Mouse (Mus musculus) midbrain, postnatal 0 days (tissue): ENCODE results near the gene Zfp526. TPM values are rescaled to one million over a fixed set of nuclear protein-coding genes. Genes with fewer than 3 reads are reported as not detected.

Experiments used
- ATAC-seq: fragments of 200-750 bp; cut with Nextera tagmentation; 2 replicates; pipeline ENCODE4 v1.8.0; 2017; ENCODE audit warnings: moderate number of reproducible peaks, mild to moderate bottlenecking, moderate TSS enrichment, moderate library complexity; ENCODE audit not compliant: low FRiP score
- DNase-seq: peaks from one replicate; pipeline ENCODE4 v3.0.0-alpha.2; 2015; ENCODE audit warnings: low spot score
- H3K27ac ChIP-seq: fragments of 300-500 bp; sonication (generic); 2 replicates; pipeline ENCODE4 v1.5.1; 2014; ENCODE audit warnings: low read depth, mild to moderate bottlenecking, low read length, mixed read lengths
- H3K27me3 ChIP-seq: fragments of 300-500 bp; sonication (generic); 2 replicates; pipeline ENCODE4 v1.6.1; 2014; ENCODE audit warnings: low read length, control low read depth, mixed read lengths; ENCODE audit not compliant: insufficient read depth
- H3K36me3 ChIP-seq: fragments of 300-500 bp; sonication (generic); 2 replicates; pipeline ENCODE4 v1.6.1; 2014; ENCODE audit warnings: low read length, control low read depth, mixed read lengths; ENCODE audit not compliant: insufficient read depth
- H3K4me1 ChIP-seq: fragments of 300-500 bp; sonication (generic); 2 replicates; pipeline ENCODE4 v1.6.1; 2014; ENCODE audit warnings: mild to moderate bottlenecking, control low read depth, antibody characterized with exemption, low read length, mixed read lengths; ENCODE audit not compliant: insufficient read depth
- H3K4me2 ChIP-seq: fragments of 300-500 bp; sonication (generic); 2 replicates; pipeline ENCODE4 v1.6.1; 2014; ENCODE audit warnings: low read depth, mild to moderate bottlenecking, low read length, mixed read lengths; ENCODE audit not compliant: poor library complexity, severe bottlenecking
- H3K4me3 ChIP-seq: fragments of 300-500 bp; sonication (generic); 2 replicates; pipeline ENCODE4 v1.5.1; 2014; ENCODE audit warnings: low read depth, mild to moderate bottlenecking, low read length, moderate library complexity
- H3K9ac ChIP-seq: fragments of 300-500 bp; sonication (generic); replicated peaks from 2 replicates; pipeline ENCODE4 v1.6.1; 2014; ENCODE audit warnings: mild to moderate bottlenecking, low read length, moderate library complexity, mixed read lengths; ENCODE audit not compliant: poor library complexity, severe bottlenecking
- H3K9me3 ChIP-seq: fragments of 300-500 bp; sonication (generic); 2 replicates; pipeline ENCODE4 v1.6.1; 2016; ENCODE audit warnings: low read length, control low read depth
- CTCF ChIP-seq: IDR thresholded peaks from 2 replicates; pipeline ENCODE4 v1.5.1; 2016; ENCODE audit warnings: antibody characterized with exemption, mild to moderate bottlenecking
- WGBS: fragments of 180-500 bp; shearing (Covaris S2); extraction: QIAGEN DNeasy Blood & Tissue Kit; methylation state at CpG from one replicate; pipeline ENCODE4 v1.1.7; 2014; 5-methylcytosine and 5-hydroxymethylcytosine counted together
- polyA plus RNA-seq: library from polyadenylated mRNA; unstranded; fragments of >200 nt; fragmentation: Nextera tagmentation; extraction: Ambion mirVana; gene quantifications from 2 replicates; pipeline ENCODE4 v1.2.1, GENCODE M21; 2015
- total RNA-seq: library from RNA; depleted of rRNA; stranded (reverse); fragments of >200 nt; gene quantifications from 2 replicates; pipeline ENCODE4 v1.2.3, GENCODE M21; 2014

The Zfp526 gene
- total and polyA plus RNA-seq, 2 experiments from 2014 or later: 0.94 to 9.5 TPM

- WGBS: under 1% methylated on average over 38 of the region's 73 CpGs
- peaks cover 28% of the 10 kb centered on the region; the same call in 1 of the 2 replicates for H3K4me1 ChIP-seq
- peak overlapping the region; percentile 74 for H3K9ac ChIP-seq
- H3K27me3 ChIP-seq: no peaks in the 10 kb centered on the region
- peak overlapping the region; percentile 83 for H3K4me3 ChIP-seq
- no peaks in the 10 kb centered on the region for H3K36me3 ChIP-seq
- ATAC-seq (peak; percentile 25; the same call in 1 of the 2 replicates), DNase-seq (peak; percentile 72)
- no peaks in the 10 kb centered on the region for H3K9me3 ChIP-seq
- no peak for TF ChIP-seq CTCF
- peak overlapping the region; percentile 79 for H3K27ac ChIP-seq
- peak overlapping the region; percentile 99 for H3K4me2 ChIP-seq
Observed at GRCm38 (mm10) chr7:25249314-25250140, 28.3 kb downstream of the Zfp526 start.

- Histone ChIP-seq H3K27me3 (no peaks in the 10 kb centered on the region), H3K4me3 (peak within 1 kb of the TSS; percentile 83), H3K36me3 (no peaks in the 10 kb centered on the region), H3K4me2 (peak within 1 kb of the TSS; percentile 99), H3K27ac (peak within 1 kb of the TSS; percentile 79), H3K9ac (peak within 1 kb of the TSS; percentile 74), H3K9me3 (no peaks in the 10 kb centered on the region), H3K4me1 (peaks cover 28% of the 10 kb centered on the region; the same call in 1 of the 2 replicates)
- WGBS: under 1% methylated on average over 64 of the region's 81 CpGs
- no peak for TF ChIP-seq CTCF
- ATAC-seq (peak; percentile 82), DNase-seq (peak; percentile 89)
Observed at GRCm38 (mm10) chr7:25250141-25250972, 29.1 kb downstream of the Zfp526 start, which contains the start of gene Erf. Gene Erf (minus strand): TSS chr7:25250761.

- 0 out of 2 replicates have a peak, but pooled peaks have one; percentile 11 for ATAC-seq
- peak; percentile 56 for DNase-seq
- peak overlapping the region; percentile 83 for H3K4me3 ChIP-seq
- no peaks in the 10 kb centered on the region for H3K9me3 ChIP-seq
- WGBS: 3% methylated on average over 22 of the region's 22 CpGs
- H3K27me3 ChIP-seq: no peaks in the 10 kb centered on the region
- TF ChIP-seq CTCF: 0 out of 2 replicates have a peak, but pooled peaks have one; percentile 2
- H3K27ac ChIP-seq: peak overlapping the region; percentile 44
- H3K4me2 ChIP-seq: peak overlapping the region; percentile 99
- H3K36me3 ChIP-seq: no peaks in the 10 kb centered on the region
- H3K9ac ChIP-seq: peak overlapping the region; percentile 74
- peaks cover 28% of the 10 kb centered on the region; the same call in 1 of the 2 replicates for H3K4me1 ChIP-seq
Observed at GRCm38 (mm10) chr7:25251071-25251791, 30.0 kb downstream of the Zfp526 start.

GRCm38 (mm10) chr7:25251822-25252221, 30.6 kb downstream of the Zfp526 start:
- ATAC-seq: no peak
- no peak for TF ChIP-seq CTCF
- H3K4me2 ChIP-seq: peak overlapping the region; percentile 99
- peaks cover 27% of the 10 kb centered on the region; the same call in 1 of the 2 replicates for H3K4me1 ChIP-seq
- WGBS: 12% methylated on average over 8 of the region's 8 CpGs
- H3K9ac ChIP-seq: peak overlapping the region; percentile 37
- no peaks in the 10 kb centered on the region for H3K36me3 ChIP-seq
- peak overlapping the region; percentile 44 for H3K27ac ChIP-seq
- H3K4me3 ChIP-seq: peak overlapping the region; percentile 83
- no peaks in the 10 kb centered on the region for H3K9me3 ChIP-seq
- DNase-seq: no peak
- H3K27me3 ChIP-seq: no peaks in the 10 kb centered on the region

- DNase-seq: no peak
- no peaks in the 10 kb centered on the region for H3K9me3 ChIP-seq
- WGBS: 64% methylated on average over 1 of the region's 1 CpGs
Observed at GRCm38 (mm10) chr7:25261896-25262295, 40.7 kb downstream of the Zfp526 start.

More at GRCm38 (mm10) chr7:25261896-25262295, 40.7 kb downstream of the Zfp526 start:
- Histone ChIP-seq H3K27me3 (no peaks in the 10 kb centered on the region), H3K9ac (no peak overlapping the region), H3K4me2 (no peak overlapping the region), H3K4me1 (no peaks in the 10 kb centered on the region), H3K36me3 (no peaks in the 10 kb centered on the region), H3K4me3 (no peak overlapping the region), H3K27ac (no peak overlapping the region)
- ATAC-seq: no peak
- TF ChIP-seq CTCF: no peak; the same call in 1 of the 2 replicates
